Mouse (Mus musculus) bone marrow, adult 2 months (tissue): ENCODE measurements around the gene Epp13.

ENCODE experiments used
- CTCF ChIP-seq: fragments of 200-500 bp; IDR thresholded peaks from 2 replicates; pipeline ENCODE4 v1.5.1; 2011; ENCODE audit warnings: low read length, control low read depth; ENCODE audit not compliant: control insufficient read depth, insufficient read depth
- POLR2A ChIP-seq: fragments of 200-500 bp; IDR thresholded peaks from 2 replicates; pipeline ENCODE4 v1.6.1; 2011; ENCODE audit warnings: low read depth, mild to moderate bottlenecking, control low read depth, low read length, borderline replicate concordance; ENCODE audit not compliant: control insufficient read depth

GRCm38 (mm10) chr7:6221978-6222377, 30.5 kb upstream of the Epp13 start, which contains the start of gene Zscan5b:
- TF ChIP-seq CTCF (no peak), POLR2A (no peak)
